Mouse (Mus musculus) E14TG2a.4 (cell line): Measurements from ENCODE around the gene Grin3b.

Experiments
- CTCF ChIP-seq: conservative IDR thresholded peaks from 2 replicates; pipeline ENCODE4 v1.5.1; 2014; ENCODE audit warnings: low read length
- NANOG ChIP-seq: IDR thresholded peaks from 2 replicates; pipeline ENCODE4 v1.6.1; 2014; ENCODE audit warnings: borderline replicate concordance, low read length, mixed read lengths

DNA sequence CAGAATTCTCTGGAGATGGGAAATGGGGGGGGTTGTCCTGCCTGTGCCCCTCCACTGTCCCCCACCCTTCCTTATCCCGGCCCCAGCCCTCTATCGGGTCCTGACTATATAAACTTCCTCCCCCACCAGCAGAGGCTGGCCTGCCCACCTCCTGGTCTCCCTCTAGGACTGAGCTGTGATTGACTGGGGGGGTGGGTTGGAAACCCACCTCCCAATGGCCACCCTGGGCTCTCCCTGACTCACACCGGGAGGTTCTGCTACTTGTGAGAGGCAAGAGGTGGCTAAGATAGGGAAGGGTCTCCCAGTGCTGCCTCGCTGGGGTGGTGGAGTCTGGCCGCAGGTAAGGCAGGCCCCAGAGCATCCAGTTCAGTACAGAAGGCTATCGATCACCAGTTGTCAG lies 23.0 kb upstream of the Grin3b start:
- TF ChIP-seq CTCF = no peak
- TF ChIP-seq NANOG = no peak
